Mouse (Mus musculus): ENCODE data around the gene Mtr.

GRCm38 (mm10) chr13:12160121-12160475 is 97.8 kb downstream of the Mtr start:
- no peak for TF ChIP-seq CTCF (IDR thresholded peaks at IDR 0.05; ENCODE audit: borderline replicate concordance, extremely low read depth, insufficient read depth, insufficient read length)
- TF ChIP-seq POLR2A (IDR thresholded peaks at IDR 0.05; ENCODE audit: borderline replicate concordance, extremely low read depth, insufficient read depth, insufficient read length, poor library complexity, severe bottlenecking), result no peak
